Mouse (Mus musculus) MEL (cell line): Measurements from ENCODE around the gene Mre11a.

ENCODE experiments used
- CTCF ChIP-seq, 3 experiments: IDR thresholded peaks in 2 of 3; conservative IDR thresholded peaks in 1 of 3; 2 replicates each; pipeline ENCODE4 v1.5.1; 2011 to 2012; ENCODE audit warnings: low read length in 3 of 3, low read depth in 2 of 3, mild to moderate bottlenecking in 2 of 3, improper control_type of control experiment in 1 of 3, inconsistent platforms in 1 of 3, mixed read lengths in 1 of 3, moderate library complexity in 1 of 3; ENCODE audit not compliant: control insufficient read depth in 1 of 3, insufficient read depth in 1 of 3, poor library complexity in 1 of 3, severe bottlenecking in 1 of 3
- ELF1 ChIP-seq: IDR thresholded peaks from 2 replicates; pipeline ENCODE4 v1.6.1; 2014; ENCODE audit warnings: low read depth, mild to moderate bottlenecking, inconsistent platforms, low read length, improper control_type of control experiment, moderate library complexity
- MAX ChIP-seq: IDR thresholded peaks from 2 replicates; pipeline ENCODE4 v1.6.1; 2011; ENCODE audit warnings: low read length, improper control_type of control experiment
- POLR2A ChIP-seq, 2 experiments: IDR thresholded peaks; 2 replicates each; pipeline ENCODE4 v1.6.1; 2011 to 2012; ENCODE audit warnings: low read length in 2 of 2, mild to moderate bottlenecking in 2 of 2, control low read depth in 1 of 2, improper control_type of control experiment in 1 of 2, low read depth in 1 of 2, moderate library complexity in 1 of 2; ENCODE audit not compliant: control insufficient read depth in 1 of 2, insufficient read depth in 1 of 2, poor library complexity in 1 of 2
- POLR2AphosphoS2 ChIP-seq: IDR thresholded peaks from 2 replicates; pipeline ENCODE4 v1.6.1; 2011; ENCODE audit warnings: low read length, improper control_type of control experiment
- SIN3A ChIP-seq: IDR thresholded peaks from 2 replicates; pipeline ENCODE4 v1.6.1; 2012; ENCODE audit warnings: low read length, improper control_type of control experiment, inconsistent platforms
- TAL1 ChIP-seq: IDR thresholded peaks from 2 replicates; pipeline ENCODE4 v1.6.1; 2012; ENCODE audit warnings: mild to moderate bottlenecking, inconsistent platforms, low read length, moderate library complexity, mixed read lengths
- UBTF ChIP-seq: IDR thresholded peaks from 2 replicates; pipeline ENCODE4 v1.6.1; 2012; ENCODE audit warnings: low read depth, mild to moderate bottlenecking, inconsistent platforms, low read length, improper control_type of control experiment, moderate library complexity, borderline replicate concordance; ENCODE audit not compliant: insufficient read depth
- ZNF384 ChIP-seq: IDR thresholded peaks from 2 replicates; pipeline ENCODE4 v1.6.1; 2012; ENCODE audit warnings: low read depth, mild to moderate bottlenecking, inconsistent platforms, low read length, improper control_type of control experiment

GRCm38 (mm10) chr9:14872181-14872930 is 87.9 kb downstream of the Mre11a start:
- TF ChIP-seq MAX (no peak), SIN3A (no peak), TAL1 (no peak), CTCF (IDR thresholded peaks at IDR 0.05 in 2 of 3, conservative IDR thresholded peaks at IDR 0.05 in 1 of 3; ENCODE audit: control insufficient read depth in 1 of 3, insufficient read depth in 1 of 3, low read depth in 2 of 3, low read length in 3 of 3, poor library complexity in 1 of 3, severe bottlenecking in 1 of 3) (no peak), UBTF (no peak), ELF1 (no peak), ZNF384 (no peak), POLR2AphosphoS2 (no peak), POLR2A (IDR thresholded peaks at IDR 0.05; ENCODE audit: control insufficient read depth in 1 of 2, insufficient read depth in 1 of 2, low read depth in 1 of 2, low read length in 2 of 2, poor library complexity in 1 of 2) (no peak)
